Mouse (Mus musculus): ENCODE measurements around the gene Ppm1l.

Ppm1l gene

DNA sequence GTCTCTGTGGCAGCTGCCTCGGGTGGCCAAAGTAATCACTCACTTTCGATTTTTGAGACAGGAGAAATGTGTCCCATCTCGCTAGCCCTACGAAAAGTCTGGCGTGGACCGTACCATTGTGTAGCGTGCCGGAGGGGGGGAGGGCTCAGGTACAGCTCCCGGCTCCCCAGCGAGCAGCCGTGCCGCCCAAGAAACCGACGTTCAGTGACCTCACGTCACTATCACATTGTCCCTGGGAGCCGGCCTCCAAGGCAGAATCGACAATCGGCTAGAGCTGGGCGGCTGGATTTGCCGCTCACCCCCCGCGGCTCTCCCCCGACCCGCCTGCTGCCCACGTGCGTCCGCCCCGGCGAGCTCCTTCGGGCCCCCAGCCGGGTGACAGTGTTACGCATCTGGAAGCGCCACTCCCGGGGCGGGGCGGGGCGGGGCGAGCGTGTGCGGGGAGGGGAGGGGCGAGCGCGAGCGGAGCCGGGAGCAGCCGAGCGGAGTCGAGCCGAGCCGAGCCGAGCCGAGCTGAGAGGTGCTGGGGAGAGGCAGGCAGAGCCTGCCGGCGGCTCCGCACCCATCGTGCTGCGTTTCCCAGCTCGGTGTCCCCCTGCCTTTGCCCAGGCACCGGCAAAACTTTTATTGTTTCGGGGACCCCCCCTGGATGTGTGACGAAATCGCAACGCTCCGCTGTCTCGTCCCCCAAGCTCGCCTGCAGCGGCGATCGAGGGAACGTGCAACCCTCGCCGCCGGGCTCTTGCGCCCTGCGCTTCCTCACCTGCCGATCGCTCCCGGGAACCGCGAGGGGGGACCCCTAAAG, at the start of gene Ppm1l:
Gene Ppm1l, plus strand, starts transcription at position 471 of the 805 bp plus-strand sequence.
- peak; percentile 90 to 94 for DNase-seq (ENCODE audit: low spot score in 2 of 2)

GRCm38 (mm10) chr3:69271812-69272211, 44.8 kb upstream of the Ppm1l start:
- DNase-seq (ENCODE audit: low spot score in 2 of 2), result no peak

DNA sequence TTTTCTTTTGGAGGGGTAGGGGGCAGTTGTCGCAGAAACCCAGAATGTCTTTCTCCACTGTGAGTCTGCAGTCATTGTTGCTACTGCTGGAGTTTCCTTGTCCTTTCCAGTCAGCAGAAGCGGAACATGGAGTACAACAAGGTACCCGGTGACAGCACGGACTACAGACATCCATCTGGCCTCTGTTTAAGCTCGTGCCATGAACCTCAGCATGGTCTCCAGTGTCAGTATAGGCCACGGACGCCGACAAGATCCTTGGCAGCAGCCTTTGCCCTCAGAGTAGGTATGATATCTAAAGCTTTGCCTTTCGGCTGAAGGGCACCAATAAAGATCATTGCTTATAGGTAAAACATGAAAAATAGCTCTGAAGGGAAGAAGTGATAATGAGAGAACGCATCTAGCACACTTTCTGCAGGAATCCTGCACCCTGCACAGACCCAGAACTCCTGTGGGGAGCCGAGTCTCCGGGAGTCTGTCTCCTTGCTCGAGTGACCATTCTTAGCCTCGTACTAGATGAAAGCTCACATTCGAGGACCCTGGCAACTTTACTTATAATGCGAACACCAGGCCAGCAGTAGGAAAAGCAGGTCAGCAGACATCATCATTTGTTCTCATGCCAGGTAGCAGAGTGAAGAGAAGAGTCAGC, 42.5 kb upstream of the Ppm1l start:
- no peak for DNase-seq (ENCODE audit: low spot score in 2 of 2)

GRCm38 (mm10) chr3:69274664-69275312, 41.9 kb upstream of the Ppm1l start:
- no peak for DNase-seq (ENCODE audit: low spot score in 2 of 2)

DNA sequence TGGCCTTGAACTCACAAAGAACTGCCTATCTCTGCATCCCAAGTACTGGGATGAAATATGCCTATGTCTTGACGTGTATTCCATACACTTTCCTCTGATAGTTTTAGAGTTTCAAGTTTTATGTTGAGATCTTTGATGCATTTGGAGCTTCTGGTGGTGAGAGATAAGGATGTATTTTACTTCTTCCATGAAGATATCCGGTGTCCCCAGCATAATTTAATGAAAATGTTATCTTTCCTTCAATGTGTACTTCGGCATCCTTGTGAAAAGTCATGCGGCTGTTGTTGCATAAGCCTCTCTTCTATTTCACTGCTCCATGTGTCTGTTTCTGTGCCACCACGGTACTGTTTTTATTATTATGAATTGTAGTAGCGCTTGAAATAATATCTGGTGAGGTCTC, 38.0 kb upstream of the Ppm1l start:
- DNase-seq (ENCODE audit: low spot score in 2 of 2), result no peak

- DNase-seq (ENCODE audit: low spot score in 2 of 2), result no peak
These were observed 34.3 kb upstream of the Ppm1l start for GRCm38 (mm10) chr3:69282406-69282805.

- no peak for DNase-seq (ENCODE audit: low spot score in 2 of 2)
These were observed 33.4 kb upstream of the Ppm1l start for GRCm38 (mm10) chr3:69283085-69283847.

- no peak for DNase-seq (ENCODE audit: low spot score in 2 of 2)
These were observed 26.8 kb upstream of the Ppm1l start for GRCm38 (mm10) chr3:69289833-69290232.

- no peak for DNase-seq (ENCODE audit: low spot score in 2 of 2)
These were observed 26.4 kb upstream of the Ppm1l start for GRCm38 (mm10) chr3:69290294-69290693.

DNA sequence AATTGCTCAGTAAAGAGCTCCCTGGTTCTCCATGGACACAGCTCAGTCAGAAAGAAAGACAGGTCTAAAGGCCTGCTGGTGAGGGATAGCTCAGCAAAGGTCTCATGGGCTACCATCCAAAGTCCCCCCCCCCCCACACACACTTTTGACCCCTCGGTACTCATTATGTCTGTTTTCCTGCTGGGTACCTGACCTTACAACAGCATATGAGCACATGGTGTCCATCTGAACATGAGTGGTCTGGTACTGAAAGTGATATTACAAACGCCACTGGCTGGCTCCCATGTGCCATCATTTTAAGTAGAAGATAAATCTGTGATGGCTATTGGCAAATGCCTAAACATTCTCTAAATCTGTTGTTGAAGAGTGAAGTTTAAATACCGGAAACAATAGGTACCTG, 25.8 kb upstream of the Ppm1l start:
- no peak for DNase-seq (ENCODE audit: low spot score in 2 of 2)

- DNase-seq (ENCODE audit: low spot score in 2 of 2), result no peak
These were observed 24.0 kb upstream of the Ppm1l start for GRCm38 (mm10) chr3:69292628-69293027.

GRCm38 (mm10) chr3:69296270-69296669, 20.4 kb upstream of the Ppm1l start:
- no peak for DNase-seq (ENCODE audit: low spot score in 2 of 2)

- DNase-seq (ENCODE audit: low spot score in 2 of 2), result no peak
These were observed 16.5 kb upstream of the Ppm1l start for GRCm38 (mm10) chr3:69300121-69300520.

GRCm38 (mm10) chr3:69315810-69316390, 761 bp upstream of the Ppm1l start:
- no peak for DNase-seq (ENCODE audit: low spot score in 2 of 2)

GRCm38 (mm10) chr3:69317251-69318125, 827 bp downstream of the Ppm1l start:
- DNase-seq (ENCODE audit: low spot score in 2 of 2), result peak; percentile 56 to 75

- peak; percentile 87 to 90 for DNase-seq (ENCODE audit: low spot score in 2 of 2)
These were observed 1.7 kb downstream of the Ppm1l start for GRCm38 (mm10) chr3:69318131-69318951.

GRCm38 (mm10) chr3:69319061-69319720, 2.5 kb downstream of the Ppm1l start:
- peak in 1 of 2 experiments; percentile 31 for DNase-seq (ENCODE audit: low spot score in 2 of 2)

DNA sequence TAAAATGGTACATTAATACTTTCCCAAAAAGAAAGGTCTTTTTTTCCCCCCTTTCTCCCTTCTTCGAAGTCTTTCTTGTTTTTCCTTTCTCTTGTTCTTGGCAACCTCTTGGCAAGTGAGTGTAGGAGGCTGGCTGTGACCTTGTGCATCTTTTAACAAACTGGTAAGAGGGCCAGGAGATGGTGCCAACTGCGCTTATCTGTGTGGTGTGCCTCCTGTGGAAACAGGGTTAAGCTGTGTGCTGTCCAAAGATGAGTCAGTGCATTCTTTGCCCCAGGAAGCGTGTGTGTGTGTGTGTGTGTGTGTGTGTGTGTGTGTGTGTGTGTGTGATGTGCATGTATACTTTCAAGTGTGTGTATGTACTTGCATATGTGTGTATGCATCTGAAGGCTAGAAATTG, 7.3 kb downstream of the Ppm1l start:
- no peak for DNase-seq (ENCODE audit: low spot score in 2 of 2)

GRCm38 (mm10) chr3:69329910-69330309, 13.2 kb downstream of the Ppm1l start:
- no peak for DNase-seq (ENCODE audit: low spot score in 2 of 2)

Data from spleen, postnatal 4 days (tissue).